Mouse (Mus musculus) CH12.LX (cell line): ENCODE results near the gene Ankub1. TPM values are rescaled to one million over a fixed set of nuclear protein-coding genes. Genes with fewer than 3 reads are reported as not detected.

Source experiments
- DNase-seq: peaks from one replicate; pipeline ENCODE4 v3.0.0-alpha.2; 2013; ENCODE audit errors: extremely low read depth
- H3K27ac ChIP-seq: 2 replicates; pipeline ENCODE4 v1.5.1; 2012; ENCODE audit warnings: low read depth, mild to moderate bottlenecking, control low read depth, moderate library complexity; ENCODE audit not compliant: insufficient read depth
- H3K27me3 ChIP-seq: replicated peaks from 2 replicates; pipeline ENCODE3; 2012; ENCODE audit warnings: inconsistent platforms
- H3K36me3 ChIP-seq, 2 experiments: replicated peaks in 1 of 2; 2 replicates each; pipeline versions ENCODE3 to v1.6.1; 2012; ENCODE audit warnings: inconsistent platforms in 1 of 2, low read length in 1 of 2, mild to moderate bottlenecking in 1 of 2, mixed read lengths in 1 of 2, moderate library complexity in 1 of 2; ENCODE audit not compliant: control insufficient read depth in 1 of 2, insufficient read depth in 1 of 2
- H3K4me1 ChIP-seq, 2 experiments: 2 replicates each; pipeline ENCODE4 v1.6.1; 2012; ENCODE audit warnings: inconsistent platforms in 1 of 2, moderate library complexity in 1 of 2; ENCODE audit not compliant: insufficient read depth in 2 of 2, control insufficient read depth in 1 of 2
- H3K4me2 ChIP-seq: 2 replicates; pipeline ENCODE4 v1.6.1; 2012; ENCODE audit warnings: low read depth, mild to moderate bottlenecking, control low read depth; ENCODE audit not compliant: poor library complexity, insufficient read depth, severe bottlenecking
- H3K4me3 ChIP-seq, 3 experiments: fragments of 150-350 bp in 1 of 3; sonication (generic) in 1 of 3; replicated peaks in 1 of 3; 2 replicates each; pipeline versions ENCODE3 to v1.5.1; 2011 to 2012; ENCODE audit warnings: low read depth in 2 of 3, low read length in 2 of 3, mild to moderate bottlenecking in 2 of 3, moderate library complexity in 2 of 3, control low read depth in 1 of 3, improper control_type of control experiment in 1 of 3, inconsistent platforms in 1 of 3, mixed read lengths in 1 of 3; ENCODE audit not compliant: poor library complexity in 1 of 3
- H3K79me2 ChIP-seq: replicated peaks from 2 replicates; pipeline ENCODE4 v1.6.1; 2012; ENCODE audit warnings: mild to moderate bottlenecking, moderate library complexity; ENCODE audit not compliant: control insufficient read depth, poor library complexity, insufficient read depth, severe bottlenecking; ENCODE audit errors: extremely low read depth
- H3K9ac ChIP-seq: 2 replicates; pipeline ENCODE4 v1.6.1; 2012; ENCODE audit warnings: low read depth, mild to moderate bottlenecking, control low read depth, moderate library complexity; ENCODE audit not compliant: insufficient read depth
- H3K9me3 ChIP-seq: replicated peaks from 2 replicates; pipeline ENCODE3; 2012; ENCODE audit warnings: low read length, inconsistent platforms, mixed read lengths
- EP300 ChIP-seq: IDR thresholded peaks from 2 replicates; pipeline ENCODE4 v1.6.1; 2011; ENCODE audit warnings: low read length, improper control_type of control experiment
- ETS1 ChIP-seq: conservative IDR thresholded peaks from 2 replicates; pipeline ENCODE4 v1.6.1; 2012; ENCODE audit warnings: low read depth, mild to moderate bottlenecking, inconsistent platforms, low read length, improper control_type of control experiment, moderate library complexity
- HCFC1 ChIP-seq: IDR thresholded peaks from 2 replicates; pipeline ENCODE4 v1.6.1; 2012; ENCODE audit warnings: low read depth, mild to moderate bottlenecking, inconsistent platforms, low read length, improper control_type of control experiment
- IRF4 ChIP-seq: IDR thresholded peaks from 2 replicates; pipeline ENCODE4 v1.6.1; 2014; ENCODE audit warnings: low read depth, mild to moderate bottlenecking, inconsistent platforms, low read length, improper control_type of control experiment
- JUN ChIP-seq: IDR thresholded peaks from 2 replicates; pipeline ENCODE4 v1.6.1; 2011; ENCODE audit warnings: low read depth, mild to moderate bottlenecking, low read length, improper control_type of control experiment, moderate library complexity; ENCODE audit not compliant: insufficient read depth
- MAX ChIP-seq: IDR thresholded peaks from 2 replicates; pipeline ENCODE4 v1.6.1; 2011; ENCODE audit warnings: low read length, improper control_type of control experiment
- MAZ ChIP-seq: IDR thresholded peaks from 2 replicates; pipeline ENCODE4 v1.6.1; 2012; ENCODE audit warnings: low read depth, mild to moderate bottlenecking, inconsistent platforms, low read length, improper control_type of control experiment, moderate library complexity
- MEF2A ChIP-seq: IDR thresholded peaks from 2 replicates; pipeline ENCODE4 v1.6.1; 2014; ENCODE audit warnings: low read depth, mild to moderate bottlenecking, inconsistent platforms, low read length, improper control_type of control experiment, borderline replicate concordance
- NELFE ChIP-seq: IDR thresholded peaks from 2 replicates; pipeline ENCODE4 v1.6.1; 2011; ENCODE audit warnings: low read depth, low read length, improper control_type of control experiment
- POLR2AphosphoS2 ChIP-seq: IDR thresholded peaks from 2 replicates; pipeline ENCODE4 v1.6.1; 2011; ENCODE audit warnings: low read depth, low read length, improper control_type of control experiment
- RCOR1 ChIP-seq: conservative IDR thresholded peaks from 2 replicates; pipeline ENCODE4 v1.6.1; 2012; ENCODE audit warnings: low read depth, mild to moderate bottlenecking, inconsistent platforms, low read length, improper control_type of control experiment
- SMC3 ChIP-seq: IDR thresholded peaks from 2 replicates; pipeline ENCODE4 v1.6.1; 2011; ENCODE audit warnings: low read depth, low read length, improper control_type of control experiment
- TBP ChIP-seq: conservative IDR thresholded peaks from 2 replicates; pipeline ENCODE4 v1.6.1; 2011; ENCODE audit warnings: low read depth, low read length, improper control_type of control experiment
- TCF12 ChIP-seq: IDR thresholded peaks from 2 replicates; pipeline ENCODE4 v1.6.1; 2014; ENCODE audit warnings: low read depth, mild to moderate bottlenecking, inconsistent platforms, low read length, improper control_type of control experiment
- UBTF ChIP-seq: IDR thresholded peaks from 2 replicates; pipeline ENCODE4 v1.6.1; 2012; ENCODE audit warnings: low read depth, mild to moderate bottlenecking, inconsistent platforms, low read length, improper control_type of control experiment, moderate library complexity
- dilution Hi-C: fragments of 300-500 bp; cut with MboI; formaldehyde crosslinking; loops from 2 replicates; pipeline ENCODE4 v1.14.3; 2020; ENCODE audit warnings: low sequenced_read_pairs; ENCODE audit not compliant: extremely low pct_unique_long_range_greater_than_20kb, extremely low pct_ligation_motif_present
- in situ Hi-C: fragments of 300-500 bp; cut with MboI; formaldehyde crosslinking; loops from 3 replicates; pipeline ENCODE4 v1.14.3; 2019; ENCODE audit warnings: low sequenced_read_pairs, low pct_ligation_motif_present, low pct_unique_long_range_greater_than_20kb, mixed read lengths
- polyA plus RNA-seq: library from polyadenylated mRNA; unstranded; fragments of >175 nt; gene quantifications from 2 replicates; pipeline ENCODE4 v1.2.1, GENCODE M21; 2012; ENCODE audit warnings: low read depth; ENCODE audit not compliant: insufficient read length
- total RNA-seq, 2 experiments: library from RNA; depleted of rRNA; stranded (reverse); fragments of 300-350 nt in 1 of 2; fragments of >200 nt in 1 of 2; gene quantifications; 2 replicates each; pipeline ENCODE4 v1.2.3; 2012 to 2014

Ankub1 gene
- total and polyA plus RNA-seq, 3 experiments = 0.14 TPM; not detected in 2

GRCm38 (mm10) chr3:57653646-57654045, 39.0 kb downstream of the Ankub1 start:
- H3K4me1 ChIP-seq = peaks cover 0 to 14% of the 10 kb centered on the region in 2 experiments; a peak in 2 of 4 replicates
- DNase-seq = no peak
- no peaks in the 10 kb centered on the region for H3K9me3 ChIP-seq
- dilution Hi-C loops (no loop called here), in situ Hi-C loops (loop anchor here (25.0 kb wide), 1 partner anchor 459 kb away; no protein-coding TSS in a partner anchor)
- H3K27me3 ChIP-seq = no peaks in the 10 kb centered on the region
- TF ChIP-seq IRF4 (no peak), JUN (no peak), MEF2A (no peak), TCF12 (no peak)
- peaks cover 0 to 10% of the 10 kb centered on the region in 2 experiments for H3K36me3 ChIP-seq
- no peak overlapping the region for H3K4me3 ChIP-seq
- no peak overlapping the region for H3K4me2 ChIP-seq
- H3K79me2 ChIP-seq = peaks cover 11% of the 10 kb centered on the region
- H3K27ac ChIP-seq = no peak overlapping the region
- no peak overlapping the region for H3K9ac ChIP-seq

DNA sequence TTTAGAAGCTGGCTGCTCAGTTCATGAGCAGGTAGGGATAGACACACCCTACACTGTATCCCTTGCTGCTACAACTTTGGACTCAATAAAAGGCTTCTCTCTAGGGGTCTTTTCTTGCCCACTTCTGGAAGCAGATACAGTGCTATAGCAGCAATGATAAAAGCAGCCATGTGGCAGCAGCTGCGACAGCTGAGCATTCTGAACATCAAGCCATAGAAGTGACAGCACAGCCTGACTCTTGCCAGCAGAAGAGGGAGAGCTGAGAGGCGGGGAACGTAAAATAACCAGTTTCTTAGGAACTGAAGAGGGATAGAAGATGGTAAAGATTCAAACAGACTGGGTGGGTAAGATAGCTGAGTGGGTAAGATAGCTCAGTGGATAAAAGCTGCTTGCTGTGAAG, 40.1 kb downstream of the Ankub1 start:
- Histone ChIP-seq H3K9ac (no peak overlapping the region), H3K27ac (no peak overlapping the region), H3K9me3 (no peaks in the 10 kb centered on the region), H3K4me2 (no peak overlapping the region), H3K36me3 (peaks cover 0 to 13% of the 10 kb centered on the region in 2 experiments), H3K4me1 (peaks cover 0 to 14% of the 10 kb centered on the region in 2 experiments; a peak in 2 of 4 replicates), H3K4me3 (no peak overlapping the region), H3K27me3 (no peaks in the 10 kb centered on the region), H3K79me2 (peaks cover 11% of the 10 kb centered on the region)
- DNase-seq = no peak
- no peak for TF ChIP-seq NELFE
- no peak for TF ChIP-seq RCOR1
- TF ChIP-seq MAZ = no peak
- no peak for TF ChIP-seq EP300
- no peak for TF ChIP-seq POLR2AphosphoS2
- TF ChIP-seq TBP = no peak
- no peak for TF ChIP-seq UBTF
- no peak for TF ChIP-seq TCF12
- TF ChIP-seq HCFC1 = no peak
- TF ChIP-seq SMC3 = no peak
- no peak for TF ChIP-seq MAX
- in situ Hi-C loops (loop anchor here (25.0 kb wide), 1 partner anchor 460 kb away; no protein-coding TSS in a partner anchor), dilution Hi-C loops (no loop called here)

DNA sequence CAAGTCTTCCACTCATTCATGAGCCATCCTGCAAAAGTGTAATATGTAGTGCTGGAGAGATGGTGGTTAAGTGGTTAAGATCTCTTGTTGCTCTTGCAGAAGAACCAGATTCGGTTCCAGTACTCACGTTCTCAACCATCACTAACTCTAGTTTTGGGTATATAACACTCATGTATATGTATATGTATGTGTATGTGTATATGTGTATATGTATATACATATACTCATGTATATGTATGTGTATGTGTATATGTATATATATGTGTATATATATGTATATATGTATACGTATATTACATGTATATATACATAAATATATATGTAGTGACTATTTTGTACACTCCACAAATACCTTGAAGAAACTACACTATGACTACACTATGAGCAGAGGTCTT, 40.7 kb downstream of the Ankub1 start:
- peaks cover 2 to 15% of the 10 kb centered on the region in 2 experiments for H3K36me3 ChIP-seq
- H3K9me3 ChIP-seq = no peaks in the 10 kb centered on the region
- H3K27ac ChIP-seq = no peak overlapping the region
- H3K9ac ChIP-seq = peak overlapping the region; percentile 47
- no peaks in the 10 kb centered on the region for H3K27me3 ChIP-seq
- dilution Hi-C loops (no loop called here), in situ Hi-C loops (loop anchor here (25.0 kb wide), 1 partner anchor 460 kb away; no protein-coding TSS in a partner anchor)
- peak overlapping the region; percentile 63; the same call in 1 of the 2 replicates for H3K4me2 ChIP-seq
- H3K4me3 ChIP-seq = peak overlapping the region; percentile 81 to 83 (median 82)
- peaks cover 11% of the 10 kb centered on the region for H3K79me2 ChIP-seq
- H3K4me1 ChIP-seq = peaks cover 0 to 14% of the 10 kb centered on the region in 2 experiments; a peak in 2 of 4 replicates
- no peak for DNase-seq
- TF ChIP-seq JUN = no peak
- TF ChIP-seq EP300 = no peak
- peak; percentile 5; the same call in 1 of the 2 replicates for TF ChIP-seq NELFE
- no peak for TF ChIP-seq ETS1
